Mouse (Mus musculus) central nervous system, embryonic 11.5 days (tissue): ENCODE data around the gene Prm2. TPM values are rescaled to one million over a fixed set of nuclear protein-coding genes. Genes with fewer than 3 reads are reported as not detected.

Experiments
- polyA plus RNA-seq: library from polyadenylated mRNA; depleted of rRNA; stranded (reverse); fragments of >200 nt; gene quantifications from 2 replicates; pipeline ENCODE4 v1.2.3, GENCODE M21; 2012; rRNA removed

The Prm2 gene
- polyA plus RNA-seq = not detected in 2 replicates

DNA sequence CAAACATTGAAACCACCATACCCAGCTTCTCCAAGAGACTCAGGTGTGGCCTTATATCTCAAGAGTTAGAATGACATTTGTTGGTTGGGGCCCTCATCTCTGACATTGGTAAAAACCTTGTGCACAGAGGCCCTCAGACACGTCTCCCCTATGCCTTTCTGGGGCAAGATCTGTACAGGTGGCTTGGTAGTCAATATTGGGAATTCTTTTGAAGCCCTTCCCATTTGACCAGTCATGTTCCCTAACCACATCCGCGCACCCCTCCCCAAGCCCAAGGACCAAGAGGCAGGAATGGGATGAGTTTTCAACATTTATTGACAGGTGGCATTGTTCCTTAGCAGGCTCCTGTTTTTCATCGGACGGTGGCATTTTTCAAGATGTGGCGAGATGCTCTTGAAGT, at the start of gene Prm2:
Prm2 (minus strand) TSS at position 101 of the 400 bp plus-strand sequence.

GRCm38 (mm10) chr16:10834911-10835587, 39.1 kb upstream of the Prm2 start, which contains the start of gene Rmi2:
Gene Rmi2 (plus strand): TSS chr16:10835059.

DNA sequence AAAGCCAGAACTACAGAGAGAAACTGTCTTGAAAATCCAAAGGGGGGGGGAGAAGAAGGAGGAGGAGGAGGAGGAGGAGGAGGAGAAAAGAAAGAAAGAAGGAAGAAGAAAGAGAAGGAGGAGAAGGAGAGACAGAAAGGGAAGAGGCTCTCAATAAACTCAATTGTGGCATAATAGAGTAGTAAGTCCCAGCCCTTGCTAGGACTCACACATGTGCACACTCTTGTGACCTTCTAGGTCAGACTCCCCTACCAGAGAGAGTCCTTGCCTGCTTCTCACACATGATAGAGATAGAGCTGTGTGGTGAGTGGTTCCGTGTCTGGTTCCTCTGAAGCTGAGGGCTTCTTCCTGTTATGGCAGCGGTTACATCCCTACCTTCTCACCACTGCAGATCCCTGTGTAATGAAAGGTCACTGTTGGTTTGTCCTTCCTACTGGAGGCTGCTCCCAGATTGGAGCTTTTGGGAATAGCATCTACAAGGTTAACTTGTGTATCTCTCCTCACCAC, 17.0 kb upstream of the Prm2 start, which contains the start of gene Gm11172:
Gm11172 (plus strand) TSS at position 51 of the 507 bp plus-strand sequence.

GRCm38 (mm10) chr16:10805789-10806527, 10.0 kb upstream of the Prm2 start, which contains the start of gene Prm1:
Gene Prm1 (minus strand): TSS chr16:10805839.

DNA sequence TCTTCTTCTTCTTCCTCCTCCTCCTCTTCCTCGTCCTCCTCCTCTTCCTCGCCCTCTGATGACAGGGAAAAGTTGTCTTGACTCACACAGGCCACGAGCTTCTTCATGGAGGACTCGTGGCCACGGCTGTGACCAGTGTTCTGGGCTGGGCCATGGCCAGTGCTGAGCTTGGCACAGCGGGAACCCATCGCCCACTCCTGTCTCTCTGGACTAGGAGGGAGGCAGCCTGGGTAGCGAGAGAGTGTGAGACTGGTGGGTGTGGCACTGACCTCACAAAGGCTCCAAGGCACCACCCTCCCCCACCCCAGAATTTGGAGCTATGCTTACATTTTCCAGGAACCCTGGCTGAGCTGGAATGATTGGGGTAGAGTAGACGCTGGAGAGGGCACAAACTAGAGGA, 5.2 kb downstream of the Prm2 start, which contains the start of gene Prm3:
Prm3 (minus strand) TSS at position 213 of the 400 bp plus-strand sequence.

GRCm38 (mm10) chr16:10788271-10788670, 7.7 kb downstream of the Prm2 start, which contains the start of gene Tnp2:
Gene Tnp2 (minus strand): TSS chr16:10788660.

GRCm38 (mm10) chr16:10785371-10786231, 10.3 kb downstream of the Prm2 start, which contains the start of gene Socs1:
Gene Socs1 (minus strand): TSS chr16:10785536.

Other genes starting within 250 kb of the Prm2 start
- 1.6 and 2.4 TPM in 2 replicates for gene Socs1, start 10.6 kb downstream of the Prm2 start, polyA plus RNA-seq
- gene Tnp2, start 7.5 kb downstream of the Prm2 start, polyA plus RNA-seq = not detected in 2 replicates
- not detected in 2 replicates for gene Prm3, start 5.2 kb downstream of the Prm2 start, polyA plus RNA-seq
- not detected in 2 replicates for gene Prm1, start 9.7 kb upstream of the Prm2 start, polyA plus RNA-seq
- gene Gm11172, start 16.8 kb upstream of the Prm2 start, polyA plus RNA-seq = not detected in 2 replicates
- gene Rmi2, start 38.9 kb upstream of the Prm2 start, polyA plus RNA-seq = 7.0 and 7.5 TPM in 2 replicates